Mouse (Mus musculus): ENCODE measurements around the gene Kif5c. TPM values are rescaled to one million over a fixed set of nuclear protein-coding genes. Genes with fewer than 3 reads are reported as not detected.

Gene Kif5c
- total RNA-seq, 2 experiments from 2014 or later = 500 to 512 TPM

- DNase-seq = no peak
These were observed 178.5 kb downstream of the Kif5c start for GRCm38 (mm10) chr2:49797444-49798143.

- no peak for DNase-seq
These were observed 185.3 kb downstream of the Kif5c start for GRCm38 (mm10) chr2:49804448-49804847.

GRCm38 (mm10) chr2:49805736-49806371 lies 186.8 kb downstream of the Kif5c start:
- DNase-seq = peak; percentile 35 to 42

- DNase-seq = no peak
These were observed 190.4 kb downstream of the Kif5c start for GRCm38 (mm10) chr2:49809496-49809895.

- DNase-seq = no peak
These were observed 192.3 kb downstream of the Kif5c start for GRCm38 (mm10) chr2:49811420-49811819.

GRCm38 (mm10) chr2:49811871-49812363 lies 192.8 kb downstream of the Kif5c start:
- DNase-seq = no peak

GRCm38 (mm10) chr2:49813151-49813550 lies 194.1 kb downstream of the Kif5c start:
- no peak for DNase-seq

GRCm38 (mm10) chr2:49814011-49814410 lies 194.9 kb downstream of the Kif5c start:
- no peak for DNase-seq

GRCm38 (mm10) chr2:49815696-49816320 lies 196.7 kb downstream of the Kif5c start:
- no peak for DNase-seq

- no peak for DNase-seq
These were observed 197.5 kb downstream of the Kif5c start for GRCm38 (mm10) chr2:49816549-49816948.

GRCm38 (mm10) chr2:49817151-49817550 lies 198.1 kb downstream of the Kif5c start:
- DNase-seq = no peak

- no peak for DNase-seq
These were observed 199.0 kb downstream of the Kif5c start for GRCm38 (mm10) chr2:49818126-49818525.

GRCm38 (mm10) chr2:49822312-49822711 lies 203.2 kb downstream of the Kif5c start:
- no peak for DNase-seq

Other genes with a start within 250 kb of the Kif5c start
- gene Epc2, start 167.8 kb upstream of the Kif5c start, total RNA-seq (2021) = 10 to 100 TPM; 51.8 to 53.9 TPM
- 1 to 10 TPM; 2.9 to 3.6 TPM for gene Lypd6b, start 168.4 kb downstream of the Kif5c start, total RNA-seq (2021)